Mouse (Mus musculus) neural tube, embryonic 13.5 days (tissue): ENCODE measurements around the gene Aida. TPM values are rescaled to one million over a fixed set of nuclear protein-coding genes. Genes with fewer than 3 reads are reported as not detected.
"Not testable (repeated sequence)": the region's sequence is repeated elsewhere in the genome, so short reads cannot be mapped to it uniquely, and the experiment has no call there.

Experiments used
- ATAC-seq: fragments of 200-750 bp; cut with Nextera tagmentation; 2 replicates; pipeline ENCODE4 v1.8.0; 2017; ENCODE audit warnings: low read depth, mild to moderate bottlenecking, moderate TSS enrichment, moderate library complexity
- H3K27ac ChIP-seq: fragments of 300-500 bp; sonication (generic); replicated peaks from 2 replicates; pipeline ENCODE4 v1.5.1; 2015; ENCODE audit warnings: moderate library complexity, mild to moderate bottlenecking, inconsistent platforms
- H3K27me3 ChIP-seq: fragments of 300-500 bp; sonication (generic); 2 replicates; pipeline ENCODE4 v1.6.1; 2015; ENCODE audit warnings: mild to moderate bottlenecking, inconsistent platforms
- H3K36me3 ChIP-seq: fragments of 300-500 bp; sonication (generic); 2 replicates; pipeline ENCODE4 v1.6.1; 2015; ENCODE audit warnings: mild to moderate bottlenecking, inconsistent platforms
- H3K4me1 ChIP-seq: fragments of 300-500 bp; sonication (generic); replicated peaks from 2 replicates; pipeline ENCODE4 v1.6.1; 2015; ENCODE audit warnings: inconsistent platforms
- H3K4me2 ChIP-seq: fragments of 300-500 bp; sonication (generic); 2 replicates; pipeline ENCODE4 v1.6.1; 2015; ENCODE audit warnings: inconsistent platforms, mild to moderate bottlenecking, moderate library complexity
- H3K4me3 ChIP-seq: fragments of 300-500 bp; sonication (generic); 2 replicates; pipeline ENCODE4 v1.5.1; 2015; ENCODE audit warnings: mild to moderate bottlenecking, inconsistent platforms
- H3K9ac ChIP-seq: fragments of 300-500 bp; sonication (generic); 2 replicates; pipeline ENCODE4 v1.6.1; 2015; ENCODE audit warnings: moderate library complexity, mild to moderate bottlenecking, inconsistent platforms
- H3K9me3 ChIP-seq: fragments of 300-500 bp; sonication (generic); 2 replicates; pipeline ENCODE4 v1.6.1; 2016; ENCODE audit warnings: inconsistent platforms
- WGBS: fragments of 180-500 bp; shearing (Covaris S2); methylation state at CpG from one replicate; pipeline ENCODE4 v1.1.7; 2015; 5-methylcytosine and 5-hydroxymethylcytosine counted together
- polyA plus RNA-seq: library from polyadenylated mRNA; unstranded; fragments of >200 nt; fragmentation: Nextera tagmentation; extraction: Ambion mirVana; gene quantifications from 2 replicates; pipeline ENCODE4 v1.2.1, GENCODE M21; 2015

Aida gene
- polyA plus RNA-seq, 1 experiment from 2014 or later, result 53.7 TPM

DNA sequence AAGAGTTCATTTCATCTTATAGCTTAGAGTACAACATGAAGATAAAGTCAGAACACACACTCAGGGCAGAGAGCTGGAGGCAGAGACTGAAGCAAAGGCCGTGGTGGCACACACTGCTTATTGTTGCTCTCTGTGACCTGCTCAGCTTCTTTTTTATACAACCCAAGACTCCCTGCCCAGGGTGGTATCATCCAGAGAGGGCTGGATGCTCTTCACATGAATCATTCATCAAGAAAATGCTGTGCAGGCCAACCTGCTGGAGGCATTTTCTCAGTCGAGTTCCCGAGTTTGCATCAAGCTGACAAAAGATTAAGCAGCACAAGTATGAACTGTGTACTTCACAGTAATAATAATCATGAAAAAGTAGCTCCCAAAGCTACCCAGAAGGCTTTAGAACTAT, 8.0 kb upstream of the Aida start:
- WGBS, result 89% methylated on average over 3 of the region's 3 CpGs
- no peak overlapping the region for H3K27ac ChIP-seq

GRCm38 (mm10) chr1:183289576-183289975, 6.8 kb upstream of the Aida start:
- Histone ChIP-seq H3K9ac (no peak overlapping the region), H3K4me2 (no peak overlapping the region), H3K4me3 (no peak overlapping the region), H3K9me3 (no peaks in the 10 kb centered on the region), H3K36me3 (peaks cover 86% of the 10 kb centered on the region), H3K27me3 (no peaks in the 10 kb centered on the region), H3K27ac (no peak overlapping the region), H3K4me1 (no peaks in the 10 kb centered on the region)
- WGBS, result 97% methylated on average over 4 of the region's 4 CpGs
- no peak for ATAC-seq

More for the DNA sequence above, 8.0 kb upstream of the Aida start:
- H3K27me3 ChIP-seq, result no peaks in the 10 kb centered on the region
- H3K4me2 ChIP-seq, result no peak overlapping the region
- H3K4me3 ChIP-seq, result no peak overlapping the region
- no peak overlapping the region for H3K9ac ChIP-seq
- H3K4me1 ChIP-seq, result no peaks in the 10 kb centered on the region
- peaks cover 89% of the 10 kb centered on the region for H3K36me3 ChIP-seq
- no peaks in the 10 kb centered on the region for H3K9me3 ChIP-seq
- no peak for ATAC-seq

- H3K4me3 ChIP-seq, result peak within 1 kb of the TSS; percentile 51
- H3K36me3 ChIP-seq, result peaks cover 19% of the 10 kb centered on the region
- WGBS, result under 1% methylated on average over 39 of the region's 39 CpGs
- peak; percentile 94 for ATAC-seq
- H3K27ac ChIP-seq, result peak within 1 kb of the TSS; percentile 82
- peak within 1 kb of the TSS; percentile 72 for H3K9ac ChIP-seq
- H3K27me3 ChIP-seq, result no peaks in the 10 kb centered on the region
- H3K4me2 ChIP-seq, result peak within 1 kb of the TSS; percentile 61
- peaks cover 8% of the 10 kb centered on the region for H3K4me1 ChIP-seq
- H3K9me3 ChIP-seq, result no peaks in the 10 kb centered on the region
Observed at GRCm38 (mm10) chr1:183296877-183297383, 540 bp downstream of the Aida start, which contains the start of gene Brox. TSS of gene Brox (minus strand) at chr1:183297269.

DNA sequence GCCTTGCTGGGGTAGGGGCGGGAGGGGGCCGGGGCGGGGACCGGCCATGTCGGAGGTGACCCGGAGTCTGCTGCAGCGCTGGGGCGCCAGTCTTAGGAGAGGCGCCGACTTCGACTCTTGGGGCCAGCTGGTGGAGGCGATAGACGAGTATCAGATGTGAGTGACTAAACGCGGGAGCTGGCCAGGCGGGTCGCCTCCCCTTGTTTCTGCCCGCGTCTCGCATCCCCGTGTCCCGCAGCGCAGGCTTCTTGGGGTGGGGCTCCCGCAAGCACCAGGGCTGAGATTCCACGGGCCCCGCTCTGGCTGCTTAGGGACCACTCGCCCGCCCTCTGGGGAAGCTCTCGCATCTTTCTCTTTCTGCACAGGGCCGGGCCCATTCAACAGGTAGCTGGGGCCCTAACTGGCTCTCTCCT, 1.1 kb downstream of the Aida start:
- Histone ChIP-seq H3K4me1 (peaks cover 8% of the 10 kb centered on the region), H3K9ac (peak overlapping the region; percentile 72), H3K4me2 (peak overlapping the region; percentile 61), H3K9me3 (no peaks in the 10 kb centered on the region), H3K4me3 (peak overlapping the region; percentile 51), H3K36me3 (peaks cover 14% of the 10 kb centered on the region), H3K27ac (peak overlapping the region; percentile 52), H3K27me3 (no peaks in the 10 kb centered on the region)
- WGBS, result 1% methylated on average over 26 of the region's 30 CpGs
- ATAC-seq, result peak; percentile 41

GRCm38 (mm10) chr1:183297886-183298489, 1.6 kb downstream of the Aida start:
- peak overlapping the region; percentile 52 for H3K27ac ChIP-seq
- ATAC-seq, result no peak
- WGBS, result under 1% methylated on average over 20 of the region's 20 CpGs

DNA sequence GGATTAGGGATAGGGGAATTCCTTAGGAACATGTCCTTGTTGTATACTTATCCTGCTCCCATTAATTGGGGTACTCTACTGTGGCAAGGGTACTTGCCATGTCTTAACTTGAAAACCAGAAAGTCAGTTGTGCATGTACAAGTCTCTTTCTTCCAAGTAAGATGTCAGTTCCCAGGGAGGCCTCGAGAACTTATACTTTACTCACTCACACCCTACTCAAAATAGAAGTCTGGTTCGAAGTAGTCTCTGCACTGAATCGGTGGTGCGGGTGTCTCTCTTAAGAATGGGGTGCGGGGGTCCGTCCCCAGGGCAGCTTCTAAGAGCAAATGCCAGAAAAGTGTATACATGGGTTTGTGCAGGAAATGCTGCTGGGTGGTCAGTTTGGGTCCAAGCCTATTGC, 2.8 kb downstream of the Aida start:
- Histone ChIP-seq H3K4me1 (peaks cover 8% of the 10 kb centered on the region), H3K4me3 (no peak overlapping the region), H3K9ac (no peak overlapping the region), H3K27me3 (no peaks in the 10 kb centered on the region), H3K27ac (no peak overlapping the region), H3K36me3 (no peaks in the 10 kb centered on the region), H3K4me2 (no peak overlapping the region), H3K9me3 (no peaks in the 10 kb centered on the region)
- ATAC-seq, result no peak
- 88% methylated on average over 6 of the region's 6 CpGs for WGBS

More at GRCm38 (mm10) chr1:183297886-183298489, 1.6 kb downstream of the Aida start:
- Histone ChIP-seq H3K9ac (peak overlapping the region; percentile 72), H3K36me3 (peaks cover 10% of the 10 kb centered on the region), H3K4me2 (peak overlapping the region; percentile 61), H3K27me3 (no peaks in the 10 kb centered on the region), H3K4me1 (peaks cover 8% of the 10 kb centered on the region), H3K4me3 (peak overlapping the region; percentile 51), H3K9me3 (no peaks in the 10 kb centered on the region)

GRCm38 (mm10) chr1:183307555-183307954, 11.2 kb downstream of the Aida start:
- Histone ChIP-seq H3K9me3 (no peaks in the 10 kb centered on the region), H3K27ac (no peak overlapping the region), H3K27me3 (no peaks in the 10 kb centered on the region), H3K36me3 (peaks cover 29% of the 10 kb centered on the region), H3K9ac (no peak overlapping the region), H3K4me1 (no peaks in the 10 kb centered on the region), H3K4me3 (no peak overlapping the region), H3K4me2 (no peak overlapping the region)
- WGBS, result 78% methylated on average over 3 of the region's 3 CpGs
- no peak for ATAC-seq

- Histone ChIP-seq H3K9ac (no peak overlapping the region), H3K4me3 (no peak overlapping the region), H3K36me3 (peaks cover 35% of the 10 kb centered on the region), H3K9me3 (no peaks in the 10 kb centered on the region), H3K27ac (no peak overlapping the region), H3K27me3 (no peaks in the 10 kb centered on the region), H3K4me1 (no peaks in the 10 kb centered on the region), H3K4me2 (no peak overlapping the region)
- no peak for ATAC-seq
- 92% methylated on average over 1 of the region's 1 CpGs for WGBS
Observed at GRCm38 (mm10) chr1:183308476-183308875, 12.1 kb downstream of the Aida start.

DNA sequence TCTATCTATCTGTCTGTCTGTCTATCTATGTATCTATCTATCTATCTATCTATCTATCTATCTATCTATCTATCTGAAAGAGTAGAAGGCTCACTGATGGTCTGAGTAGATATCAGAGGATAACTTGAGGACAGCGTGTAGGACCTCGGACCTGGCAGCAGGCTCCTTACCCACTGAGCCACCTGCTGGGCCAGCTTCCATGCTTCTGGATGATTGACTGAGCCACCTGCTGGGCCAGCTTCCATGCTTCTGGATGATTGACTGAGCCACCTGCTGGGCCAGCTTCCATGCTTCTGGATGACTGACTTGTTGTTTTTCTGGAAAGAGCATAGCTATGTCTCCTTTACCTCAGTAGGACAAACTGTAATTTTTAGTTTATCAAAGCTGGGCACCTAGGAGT, 13.2 kb downstream of the Aida start:
- H3K4me1 ChIP-seq, H3K9ac ChIP-seq, ATAC-seq, H3K4me2 ChIP-seq, H3K9me3 ChIP-seq, H3K27ac ChIP-seq, H3K4me3 ChIP-seq, H3K27me3 ChIP-seq: not testable (repeated sequence)
- peaks cover 46% of the 10 kb centered on the region for H3K36me3 ChIP-seq
- WGBS, result 67% methylated on average over 2 of the region's 2 CpGs

GRCm38 (mm10) chr1:183312076-183312475, 15.7 kb downstream of the Aida start:
- no peak overlapping the region for H3K4me2 ChIP-seq
- WGBS, result 94% methylated on average over 2 of the region's 2 CpGs
- peaks cover 65% of the 10 kb centered on the region for H3K36me3 ChIP-seq
- H3K4me1 ChIP-seq, result no peaks in the 10 kb centered on the region
- H3K9ac ChIP-seq, result no peak overlapping the region
- H3K4me3 ChIP-seq, result no peak overlapping the region
- no peaks in the 10 kb centered on the region for H3K9me3 ChIP-seq
- H3K27me3 ChIP-seq, result no peaks in the 10 kb centered on the region
- no peak overlapping the region for H3K27ac ChIP-seq
- no peak for ATAC-seq

DNA sequence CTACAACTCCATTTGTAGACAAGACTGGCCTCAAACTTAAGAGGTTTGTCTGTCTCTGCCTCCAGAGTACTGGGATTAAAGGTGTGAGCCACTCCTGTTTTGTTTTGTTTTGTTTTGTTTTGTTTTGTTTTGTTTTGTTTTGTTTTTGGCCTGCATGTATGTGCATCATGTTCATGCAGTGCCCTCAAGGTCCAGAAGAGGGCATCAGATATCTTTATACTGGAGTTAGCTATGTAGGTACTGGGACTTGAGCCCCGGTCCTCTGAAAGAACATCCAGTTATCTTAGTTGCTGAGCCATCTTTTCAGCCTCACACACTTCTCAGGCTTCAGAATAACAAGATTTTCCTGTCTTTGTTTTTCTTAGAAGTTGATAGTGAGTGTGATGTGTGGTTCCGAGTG, 19.4 kb downstream of the Aida start:
- H3K4me3 ChIP-seq, result no peak overlapping the region
- no peaks in the 10 kb centered on the region for H3K9me3 ChIP-seq
- H3K36me3 ChIP-seq, result peaks cover 70% of the 10 kb centered on the region
- H3K4me1 ChIP-seq, result no peaks in the 10 kb centered on the region
- WGBS, result 88% methylated on average over 2 of the region's 2 CpGs
- no peak overlapping the region for H3K27ac ChIP-seq
- no peak overlapping the region for H3K4me2 ChIP-seq
- H3K9ac ChIP-seq, result no peak overlapping the region
- no peak for ATAC-seq
- H3K27me3 ChIP-seq, result no peaks in the 10 kb centered on the region

DNA sequence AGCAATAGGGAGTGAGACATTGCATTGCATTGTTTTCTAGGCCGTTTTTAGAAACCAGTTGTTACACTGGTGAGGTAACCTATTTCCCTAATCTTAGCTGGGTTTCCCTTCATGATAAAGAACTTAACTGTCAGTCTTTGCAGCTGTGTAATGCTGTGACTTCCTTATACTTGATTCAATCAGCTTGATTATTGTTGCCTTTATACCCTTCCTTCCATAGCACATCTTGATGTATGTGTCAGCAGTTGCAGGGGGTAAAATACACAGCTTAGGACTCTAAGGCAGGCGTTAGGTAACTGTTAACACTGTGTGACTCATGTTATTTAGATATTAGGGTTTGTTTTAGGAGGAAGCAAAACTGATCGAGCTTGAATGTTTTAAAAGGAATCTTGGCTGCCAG, 24.3 kb downstream of the Aida start:
- Histone ChIP-seq H3K36me3 (peaks cover 71% of the 10 kb centered on the region), H3K27me3 (no peaks in the 10 kb centered on the region), H3K27ac (no peak overlapping the region), H3K4me1 (no peaks in the 10 kb centered on the region), H3K4me3 (no peak overlapping the region), H3K9me3 (no peaks in the 10 kb centered on the region), H3K9ac (no peak overlapping the region), H3K4me2 (no peak overlapping the region)
- no peak for ATAC-seq
- 84% methylated on average over 3 of the region's 3 CpGs for WGBS

GRCm38 (mm10) chr1:183322496-183322895, 26.1 kb downstream of the Aida start:
- H3K4me3 ChIP-seq, H3K4me2 ChIP-seq, H3K9me3 ChIP-seq, H3K4me1 ChIP-seq, ATAC-seq, H3K9ac ChIP-seq, H3K27me3 ChIP-seq, H3K27ac ChIP-seq: not testable (repeated sequence)
- peaks cover 70% of the 10 kb centered on the region for H3K36me3 ChIP-seq
- 94% methylated on average over 5 of the region's 5 CpGs for WGBS
